Mouse (Mus musculus): ENCODE measurements around the gene Tmem163. TPM values are rescaled to one million over a fixed set of nuclear protein-coding genes. Genes with fewer than 3 reads are reported as not detected.
A peak's percentile ranks its signal among the peaks of the same experiment; 100 is the strongest.

The Tmem163 gene
- total and polyA plus RNA-seq, 2 experiments from 2014 or later = 78.2 to 91.4 TPM

DNA sequence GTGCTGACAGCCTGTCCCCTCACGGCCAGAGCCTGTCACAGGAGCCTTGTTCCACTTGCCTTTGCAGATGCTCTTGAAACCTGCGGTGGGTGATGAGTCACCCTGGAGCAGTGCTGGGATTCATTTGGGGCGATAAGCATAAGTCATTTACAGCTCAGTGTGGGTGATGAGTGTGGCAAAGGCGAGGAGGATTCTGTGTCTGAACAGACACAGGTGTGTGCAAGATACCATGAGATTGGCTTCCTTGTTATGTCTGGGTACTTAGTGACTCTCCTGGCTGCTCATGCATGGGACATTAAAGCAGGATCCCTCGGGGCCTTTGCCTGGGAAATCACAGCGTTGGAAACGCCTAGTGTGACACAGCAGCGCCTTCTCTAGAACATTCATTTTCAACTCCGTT, 218.3 kb downstream of the Tmem163 start:
- H3K4me3 ChIP-seq (ENCODE audit: low read depth, low read length) = no peak overlapping the region
- 73% methylated on average over 9 of the region's 9 CpGs for WGBS
- peaks cover 11% of the 10 kb centered on the region; the same call in 1 of the 2 replicates for H3K36me3 ChIP-seq (ENCODE audit: insufficient read depth, low read length)
- DNase-seq (ENCODE audit: low spot score) (no peak), ATAC-seq (ENCODE audit: low FRiP score) (no peak)
- H3K4me2 ChIP-seq (ENCODE audit: low read depth, low read length, poor library complexity, severe bottlenecking) = no peak overlapping the region
- TF ChIP-seq CTCF (IDR thresholded peaks at IDR 0.05) = no peak
- H3K27me3 ChIP-seq (ENCODE audit: insufficient read depth, low read length) = no peaks in the 10 kb centered on the region
- no peak overlapping the region for H3K27ac ChIP-seq (ENCODE audit: low read depth, low read length)
- H3K9ac ChIP-seq (replicated peaks; ENCODE audit: low read length, poor library complexity, severe bottlenecking) = no peak overlapping the region
- no peaks in the 10 kb centered on the region for H3K9me3 ChIP-seq (ENCODE audit: low read length)
- H3K4me1 ChIP-seq (ENCODE audit: insufficient read depth, low read length) = 0 out of 2 replicates have a peak, but pooled peaks cover 4% of the 10 kb centered on the region

DNA sequence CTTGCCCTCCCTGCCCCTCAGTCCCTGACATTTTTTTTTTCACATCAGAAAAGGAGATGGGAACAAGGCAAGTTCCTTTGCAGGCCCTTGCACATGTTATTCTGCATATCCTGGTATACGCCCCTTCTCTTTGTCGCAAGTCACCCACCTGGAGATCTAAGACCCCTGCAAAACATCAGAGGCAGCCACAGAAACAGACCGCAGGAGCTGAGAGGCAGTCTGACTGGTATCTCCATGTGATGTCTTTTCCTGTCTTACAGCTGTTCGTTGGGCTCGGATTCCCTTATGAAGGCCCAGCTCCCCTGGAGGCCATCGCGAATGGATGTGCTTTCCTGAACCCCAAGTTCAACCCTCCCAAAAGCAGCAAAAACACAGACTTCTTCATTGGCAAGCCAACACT, 219.8 kb downstream of the Tmem163 start:
- no peak overlapping the region for H3K9ac ChIP-seq (replicated peaks; ENCODE audit: low read length, poor library complexity, severe bottlenecking)
- no peak for DNase-seq (ENCODE audit: low spot score)
- ATAC-seq (ENCODE audit: low FRiP score) = no peak
- no peaks in the 10 kb centered on the region for H3K9me3 ChIP-seq (ENCODE audit: low read length)
- no peak overlapping the region for H3K4me2 ChIP-seq (ENCODE audit: low read depth, low read length, poor library complexity, severe bottlenecking)
- WGBS = 83% methylated on average over 7 of the region's 7 CpGs
- H3K4me3 ChIP-seq (ENCODE audit: low read depth, low read length) = no peak overlapping the region
- no peak overlapping the region for H3K27ac ChIP-seq (ENCODE audit: low read depth, low read length)
- no peak for TF ChIP-seq CTCF (IDR thresholded peaks at IDR 0.05)
- 0 out of 2 replicates have a peak, but pooled peaks cover 4% of the 10 kb centered on the region for H3K4me1 ChIP-seq (ENCODE audit: insufficient read depth, low read length)
- H3K27me3 ChIP-seq (ENCODE audit: insufficient read depth, low read length) = no peaks in the 10 kb centered on the region
- peaks cover 11% of the 10 kb centered on the region; the same call in 1 of the 2 replicates for H3K36me3 ChIP-seq (ENCODE audit: insufficient read depth, low read length)

DNA sequence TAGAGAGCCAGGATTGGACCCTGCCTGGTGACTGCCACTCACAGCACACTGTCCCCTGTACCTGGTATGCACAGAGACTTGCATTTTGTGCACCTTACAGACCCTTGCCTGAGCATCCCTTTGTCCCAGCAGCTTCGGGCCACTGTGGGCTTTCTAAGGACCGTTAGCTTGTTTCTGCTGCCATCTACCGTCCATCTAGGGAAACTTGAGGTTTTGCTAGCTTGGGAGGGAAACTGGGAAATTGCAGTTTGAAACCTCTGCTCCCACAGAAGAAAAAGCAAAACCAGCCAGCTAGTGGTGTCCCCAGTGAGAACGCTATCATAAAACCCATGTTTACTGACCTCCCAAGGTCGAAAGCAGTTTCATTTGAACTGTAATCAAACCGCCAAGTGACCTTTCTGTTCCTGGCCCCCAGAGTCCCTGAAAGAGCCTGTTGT, 220.3 kb downstream of the Tmem163 start:
- Histone ChIP-seq H3K36me3 (ENCODE audit: insufficient read depth, low read length) (peaks cover 11% of the 10 kb centered on the region; the same call in 1 of the 2 replicates), H3K4me3 (ENCODE audit: low read depth, low read length) (no peak overlapping the region), H3K4me2 (ENCODE audit: low read depth, low read length, poor library complexity, severe bottlenecking) (no peak overlapping the region), H3K27ac (ENCODE audit: low read depth, low read length) (0 out of 2 replicates have a peak overlapping the region, but pooled peaks have one; percentile 49), H3K9ac (replicated peaks; ENCODE audit: low read length, poor library complexity, severe bottlenecking) (no peak overlapping the region), H3K9me3 (ENCODE audit: low read length) (no peaks in the 10 kb centered on the region), H3K27me3 (ENCODE audit: insufficient read depth, low read length) (no peaks in the 10 kb centered on the region), H3K4me1 (ENCODE audit: insufficient read depth, low read length) (0 out of 2 replicates have a peak, but pooled peaks cover 4% of the 10 kb centered on the region)
- ATAC-seq (ENCODE audit: low FRiP score) = peak; percentile 84
- WGBS = 15% methylated on average over 6 of the region's 6 CpGs
- peak; percentile 96 for TF ChIP-seq CTCF (IDR thresholded peaks at IDR 0.05)
- peak; percentile 92 for DNase-seq (ENCODE audit: low spot score)

- no peaks in the 10 kb centered on the region; the same call in 1 of the 2 replicates for H3K9me3 ChIP-seq (ENCODE audit: low read length)
- H3K27ac ChIP-seq (ENCODE audit: low read depth, low read length) = no peak overlapping the region
- no peak overlapping the region for H3K4me3 ChIP-seq (ENCODE audit: low read depth, low read length)
- 89% methylated on average over 6 of the region's 6 CpGs for WGBS
- no peak for DNase-seq (ENCODE audit: low spot score)
- no peak overlapping the region for H3K4me2 ChIP-seq (ENCODE audit: low read depth, low read length, poor library complexity, severe bottlenecking)
- peaks cover 3% of the 10 kb centered on the region; the same call in 1 of the 2 replicates for H3K36me3 ChIP-seq (ENCODE audit: insufficient read depth, low read length)
- 0 out of 2 replicates have a peak, but pooled peaks cover 2% of the 10 kb centered on the region for H3K4me1 ChIP-seq (ENCODE audit: insufficient read depth, low read length)
- H3K9ac ChIP-seq (replicated peaks; ENCODE audit: low read length, poor library complexity, severe bottlenecking) = no peak overlapping the region
- ATAC-seq (ENCODE audit: low FRiP score) = no peak
- no peaks in the 10 kb centered on the region for H3K27me3 ChIP-seq (ENCODE audit: insufficient read depth, low read length)
- no peak for TF ChIP-seq CTCF (IDR thresholded peaks at IDR 0.05)
Measured at GRCm38 (mm10) chr1:127453397-127453796, 226.0 kb downstream of the Tmem163 start.

DNA sequence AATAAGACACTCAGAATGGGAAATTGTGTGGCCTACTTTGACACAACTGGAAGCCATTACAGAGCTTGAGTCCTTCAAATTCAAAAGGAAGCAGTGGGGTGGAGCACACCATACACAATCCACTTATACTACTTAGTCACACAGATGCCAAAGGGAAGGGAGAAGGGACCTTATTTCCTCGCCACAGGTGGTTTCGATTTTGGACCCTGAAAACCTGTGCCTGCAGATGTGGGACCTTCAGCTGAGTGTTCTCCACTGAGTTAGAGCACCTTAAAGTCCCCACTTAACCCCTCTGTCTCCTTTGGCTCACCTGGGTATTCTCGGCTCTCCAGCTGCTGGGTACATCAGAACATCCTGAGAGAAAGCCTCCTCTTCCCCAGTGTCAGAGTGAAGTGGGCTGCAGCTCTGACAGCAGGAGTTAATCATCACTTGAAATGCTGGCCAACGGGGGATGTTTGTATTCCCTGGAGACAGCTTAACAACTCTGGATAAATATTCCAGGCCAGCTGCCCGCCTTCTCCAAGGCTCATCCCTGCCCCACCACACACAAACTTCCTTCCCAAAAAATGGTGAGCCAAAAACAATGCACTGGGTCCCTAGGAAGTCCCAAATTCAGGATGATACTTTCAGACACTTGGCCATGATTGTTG, 234.4 kb downstream of the Tmem163 start:
- H3K9me3 ChIP-seq (ENCODE audit: low read length) = no peaks in the 10 kb centered on the region; the same call in 1 of the 2 replicates

More for the DNA sequence above, 234.4 kb downstream of the Tmem163 start:
- H3K4me3 ChIP-seq (ENCODE audit: low read depth, low read length) = no peak overlapping the region
- no peaks in the 10 kb centered on the region for H3K4me1 ChIP-seq (ENCODE audit: insufficient read depth, low read length)
- H3K9ac ChIP-seq (replicated peaks; ENCODE audit: low read length, poor library complexity, severe bottlenecking) = no peak overlapping the region
- DNase-seq (ENCODE audit: low spot score) = no peak
- TF ChIP-seq CTCF (IDR thresholded peaks at IDR 0.05) = no peak
- H3K4me2 ChIP-seq (ENCODE audit: low read depth, low read length, poor library complexity, severe bottlenecking) = no peak overlapping the region
- WGBS = 33% methylated on average over 5 of the region's 5 CpGs
- peaks cover 11% of the 10 kb centered on the region; the same call in 1 of the 2 replicates for H3K36me3 ChIP-seq (ENCODE audit: insufficient read depth, low read length)
- H3K27me3 ChIP-seq (ENCODE audit: insufficient read depth, low read length) = no peaks in the 10 kb centered on the region
- ATAC-seq (ENCODE audit: low FRiP score) = no peak
- H3K27ac ChIP-seq (ENCODE audit: low read depth, low read length) = no peak overlapping the region
